Mouse (Mus musculus): ENCODE measurements around the gene Serpina5.
"Not testable (repeated sequence)": the region's sequence is repeated elsewhere in the genome, so short reads cannot be mapped to it uniquely, and the experiment has no call there.

Gene Serpina5

DNA sequence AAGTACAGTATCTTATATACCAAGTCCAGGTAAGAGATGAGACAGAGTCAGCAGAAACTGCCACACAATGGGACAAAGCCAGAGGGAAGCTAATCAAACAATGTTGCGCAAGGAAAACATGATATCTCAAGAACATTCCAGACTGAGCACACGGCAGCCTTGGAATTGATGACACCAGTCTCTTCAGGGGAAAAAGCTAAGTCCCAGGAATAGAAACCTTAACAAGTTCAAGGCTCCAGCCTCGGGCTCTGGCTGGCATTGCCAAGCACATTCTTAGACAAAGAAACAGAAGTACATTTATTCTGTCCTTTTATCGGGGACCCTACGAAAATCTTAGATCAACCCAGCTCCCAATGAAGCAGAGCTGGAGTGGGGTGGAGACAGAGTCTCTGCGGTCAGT, at the start of gene Serpina5:
Gene Serpina5, plus strand, starts transcription at position 346 of the 400 bp plus-strand sequence.
- DNase-seq (ENCODE audit: low read depth in 2 of 2, low spot score in 2 of 2), result no peak

DNA sequence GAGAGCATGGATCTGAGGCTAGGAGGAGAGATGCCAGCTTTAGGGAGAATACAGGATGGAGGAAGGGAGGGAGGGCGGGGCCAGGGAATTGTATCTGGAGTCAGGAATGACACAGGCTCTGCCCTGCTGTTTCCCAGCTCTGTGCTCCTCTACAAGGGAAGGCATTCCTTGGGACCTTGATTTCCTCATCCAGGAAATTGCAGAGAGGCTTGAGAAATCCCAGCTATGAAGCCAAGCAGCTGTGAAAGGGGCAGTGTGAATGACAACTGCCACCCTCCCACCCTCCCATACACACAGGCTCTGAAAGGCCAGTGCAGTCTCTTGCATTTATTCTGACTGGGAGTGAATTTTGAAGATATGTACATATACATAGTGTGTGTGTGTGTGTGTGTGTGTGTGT, 46.9 kb upstream of the Serpina5 start:
- DNase-seq (ENCODE audit: low read depth in 2 of 2, low spot score in 2 of 2), result no peak

DNA sequence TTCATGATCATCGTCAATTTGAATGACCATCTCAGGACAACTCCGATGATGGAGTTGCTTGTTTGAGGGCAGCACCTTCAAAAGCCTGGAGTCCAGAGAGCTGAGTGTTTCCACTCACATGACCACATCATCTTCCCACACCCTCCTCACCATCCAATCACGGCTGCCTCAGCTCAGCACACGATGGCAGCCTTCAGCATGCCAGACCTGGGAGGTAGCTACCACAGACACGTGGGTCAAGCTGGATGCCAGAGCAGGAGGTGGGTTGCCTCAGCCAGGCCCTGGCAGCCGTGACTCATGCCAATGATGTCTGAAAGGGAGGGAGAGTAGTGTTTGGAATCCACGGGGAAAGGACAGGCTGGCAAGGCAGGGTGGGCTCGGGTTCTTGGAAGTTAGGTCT, 45.2 kb upstream of the Serpina5 start:
- no peak for DNase-seq (ENCODE audit: low read depth in 2 of 2, low spot score in 2 of 2)

DNA sequence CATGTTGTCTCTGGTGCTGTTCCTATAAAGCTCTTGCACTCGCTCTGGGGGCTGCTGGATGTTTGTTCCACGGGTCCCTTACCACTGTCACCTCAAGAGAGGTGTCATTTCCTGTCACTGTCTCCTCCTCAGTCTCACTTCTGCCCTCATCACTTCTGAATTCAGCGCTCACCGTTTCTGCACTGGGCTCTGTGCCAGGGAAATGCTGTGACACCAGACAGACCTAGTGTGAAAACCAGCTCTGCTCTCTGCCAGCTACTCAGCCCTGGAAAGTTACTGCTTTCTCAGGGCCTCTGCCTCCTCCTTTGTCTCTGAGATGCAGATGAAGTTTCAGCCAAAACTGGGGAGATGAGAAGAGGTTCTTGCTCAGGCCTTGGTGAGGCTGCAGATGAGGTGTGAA, 43.9 kb upstream of the Serpina5 start:
- DNase-seq (ENCODE audit: low read depth in 2 of 2, low spot score in 2 of 2), result peak in 1 of 2 experiments; percentile 4

DNA sequence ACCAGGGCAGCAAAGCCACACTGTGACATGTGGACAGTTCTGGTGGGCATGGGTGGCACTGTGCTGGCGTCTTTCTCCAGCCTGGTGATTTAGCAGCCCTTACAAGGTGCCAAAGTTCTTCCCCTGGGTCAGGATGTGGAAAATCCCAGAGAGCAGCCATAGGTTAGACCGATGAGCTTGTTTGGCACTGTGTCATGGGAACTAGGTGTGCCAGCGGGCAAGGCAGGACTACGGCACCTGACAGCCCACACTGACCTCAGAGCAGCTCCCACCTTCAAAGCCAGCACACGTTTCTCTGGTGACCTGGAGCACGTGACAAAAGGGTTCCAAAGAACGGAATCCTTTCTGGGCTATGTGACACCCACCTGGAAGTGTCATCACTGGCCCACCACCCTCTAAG, 43.4 kb upstream of the Serpina5 start:
- DNase-seq (ENCODE audit: low read depth in 2 of 2, low spot score in 2 of 2), result no peak

DNA sequence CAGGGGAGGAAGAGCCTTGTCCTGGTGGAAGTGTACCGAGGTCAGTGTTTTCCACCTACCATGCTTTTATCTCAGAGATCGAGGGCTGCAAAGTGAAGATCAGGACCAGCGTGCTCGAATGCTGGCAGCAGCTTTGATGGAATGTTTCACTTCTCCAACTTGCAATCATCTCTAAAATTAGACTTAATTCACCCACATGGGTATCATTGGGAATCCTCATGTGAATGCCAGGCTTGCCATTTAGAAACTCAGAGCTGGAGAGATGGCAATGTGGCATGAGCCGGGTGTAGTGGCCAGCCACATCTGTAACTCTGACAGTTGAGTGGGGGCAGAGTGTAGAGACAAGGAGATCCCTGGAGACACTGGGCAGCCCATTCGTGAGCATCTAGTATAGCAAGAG, 40.8 kb upstream of the Serpina5 start:
- DNase-seq (ENCODE audit: low read depth in 2 of 2, low spot score in 2 of 2), result no peak

DNA sequence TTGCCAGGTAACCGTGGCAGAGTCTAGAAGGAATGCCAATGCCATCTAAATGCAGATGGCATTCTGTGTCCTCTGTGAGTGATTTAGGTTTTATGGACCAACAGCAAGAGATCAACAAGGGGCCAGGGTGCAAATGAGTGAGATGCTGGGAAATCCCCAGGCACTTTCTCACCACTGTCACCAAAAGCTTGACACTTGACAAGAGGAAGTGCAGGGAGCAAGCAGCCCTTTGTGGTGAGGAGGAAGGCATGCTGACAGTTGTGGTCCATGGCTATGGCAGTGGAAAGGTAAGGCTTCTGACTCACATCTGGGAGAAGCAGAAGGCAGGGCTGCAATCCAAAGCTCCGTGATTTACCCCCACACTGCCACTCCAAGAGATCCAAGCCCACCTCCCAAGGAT, 39.1 kb upstream of the Serpina5 start:
- DNase-seq (ENCODE audit: low read depth in 2 of 2, low spot score in 2 of 2), result no peak

DNA sequence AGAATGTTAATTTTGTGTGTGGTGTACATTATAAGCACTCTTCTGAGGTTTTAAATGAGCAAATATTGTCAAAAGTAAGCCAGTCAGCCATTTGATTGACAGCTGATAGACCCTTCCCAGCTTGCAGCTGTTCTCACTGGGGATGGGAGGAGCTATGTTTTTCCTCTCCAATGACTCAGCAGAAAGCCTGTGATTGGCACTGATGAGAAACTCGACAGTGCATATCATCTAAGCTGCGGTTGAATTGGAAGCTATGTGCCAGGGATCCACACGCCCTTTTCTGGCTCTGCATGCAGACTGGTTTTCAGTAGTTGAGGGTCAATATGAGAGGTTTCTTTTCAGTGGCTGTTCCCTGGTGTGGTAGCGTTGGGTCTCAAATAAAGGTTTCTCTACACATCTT, 36.4 kb upstream of the Serpina5 start:
- no peak for DNase-seq (ENCODE audit: low read depth in 2 of 2, low spot score in 2 of 2)

DNA sequence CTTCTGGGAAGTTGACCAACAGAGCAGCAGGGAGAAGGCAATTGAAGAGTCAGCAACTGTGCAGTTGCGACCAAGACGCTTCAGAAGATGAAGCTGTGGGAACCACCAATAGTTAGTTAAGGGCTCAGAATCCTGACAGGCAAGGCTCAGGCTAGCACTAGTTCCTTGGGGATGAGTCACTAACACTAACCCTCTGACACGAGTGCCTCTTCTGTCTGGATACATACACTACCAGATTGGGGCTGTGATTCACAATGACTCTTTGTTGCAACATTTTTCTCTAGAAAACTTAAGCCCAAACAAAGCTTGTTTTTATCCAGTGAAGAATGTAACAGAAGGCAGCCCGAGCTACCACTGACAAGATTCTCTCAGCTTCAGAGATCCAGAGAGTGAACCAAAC, 35.9 kb upstream of the Serpina5 start:
- no peak for DNase-seq (ENCODE audit: low read depth in 2 of 2, low spot score in 2 of 2)

DNA sequence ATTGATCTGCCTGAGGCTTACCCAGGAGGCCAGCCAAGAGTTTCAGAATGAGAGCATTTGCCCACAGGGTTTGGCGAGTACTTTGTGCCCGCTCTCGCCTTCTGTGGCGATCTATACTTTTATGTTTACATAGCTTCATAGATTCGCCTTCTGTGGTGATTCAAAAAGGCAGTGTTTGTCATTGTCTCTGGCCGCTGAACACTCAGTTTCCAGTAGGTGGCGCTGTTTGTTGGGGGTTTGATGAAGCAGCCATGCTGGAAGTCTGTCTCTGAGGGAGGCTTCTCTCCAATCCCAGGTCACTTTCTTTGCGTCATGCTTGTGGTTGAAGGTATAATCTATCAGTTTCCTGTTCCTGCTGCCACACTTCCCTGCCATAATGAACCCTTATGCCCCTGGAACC, 34.7 kb upstream of the Serpina5 start:
- DNase-seq (ENCODE audit: low read depth in 2 of 2, low spot score in 2 of 2), result peak in 1 of 2 experiments; percentile 2

DNA sequence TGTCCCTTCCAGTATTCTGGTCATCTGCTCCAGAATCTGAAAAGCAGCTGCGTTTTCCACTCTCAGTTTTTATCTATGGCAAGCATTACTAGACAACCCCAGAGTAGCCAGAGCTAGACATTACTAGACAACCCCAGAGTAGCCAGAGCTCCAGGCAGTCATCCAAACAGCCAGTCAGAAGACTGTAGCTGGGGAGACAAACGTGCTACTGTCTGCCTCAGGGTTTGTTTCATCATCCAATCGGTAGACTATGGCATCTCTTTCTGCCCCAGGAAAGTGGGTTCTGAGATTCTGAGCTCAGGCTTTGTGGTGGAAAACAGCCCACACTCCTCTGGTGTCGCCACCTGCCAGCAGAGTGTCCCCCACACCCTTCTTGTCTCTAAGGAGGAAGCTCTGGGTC, 33.4 kb upstream of the Serpina5 start:
- no peak for DNase-seq (ENCODE audit: low read depth in 2 of 2, low spot score in 2 of 2)

DNA sequence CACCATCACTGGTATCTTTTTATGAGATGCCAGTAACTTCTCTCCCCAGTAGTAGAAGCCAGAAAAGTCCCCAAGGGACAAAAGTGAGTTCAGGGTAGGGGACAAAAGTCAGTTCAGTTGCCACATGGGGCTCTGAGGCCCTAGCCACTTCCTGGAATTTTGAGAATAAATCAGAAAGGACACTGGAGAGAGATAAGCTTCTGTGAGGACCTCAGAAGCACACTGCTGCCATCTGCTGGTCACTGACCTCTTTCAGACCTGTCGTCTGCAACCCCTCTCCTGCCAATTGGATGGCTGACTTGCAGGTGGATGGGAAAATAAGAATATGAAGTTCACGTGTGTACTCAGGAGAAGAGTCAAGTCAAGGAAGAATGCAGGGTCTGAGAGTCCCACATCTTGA, 31.3 kb upstream of the Serpina5 start:
- DNase-seq (ENCODE audit: low read depth in 2 of 2, low spot score in 2 of 2), result no peak

DNA sequence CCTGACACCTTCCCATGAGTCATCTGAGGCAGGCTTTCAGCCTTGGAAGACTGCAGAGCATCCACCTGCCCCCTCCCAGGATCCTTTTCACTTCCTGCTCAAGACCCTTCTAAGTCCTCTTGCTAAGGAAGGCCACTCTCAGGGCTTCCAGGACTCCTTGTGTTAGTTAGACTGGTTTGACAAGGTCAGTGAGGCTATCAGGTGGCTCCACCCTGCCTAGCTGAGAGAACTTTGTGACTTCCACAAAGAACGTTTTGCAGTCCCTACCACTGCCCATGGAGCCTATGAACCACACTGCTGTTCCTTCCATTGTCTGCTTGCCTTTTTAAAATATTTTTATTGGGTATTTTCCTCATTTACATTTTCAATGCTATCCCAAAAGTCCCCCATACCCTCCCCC, 29.2 kb upstream of the Serpina5 start:
- no peak for DNase-seq (ENCODE audit: low read depth in 2 of 2, low spot score in 2 of 2)

DNA sequence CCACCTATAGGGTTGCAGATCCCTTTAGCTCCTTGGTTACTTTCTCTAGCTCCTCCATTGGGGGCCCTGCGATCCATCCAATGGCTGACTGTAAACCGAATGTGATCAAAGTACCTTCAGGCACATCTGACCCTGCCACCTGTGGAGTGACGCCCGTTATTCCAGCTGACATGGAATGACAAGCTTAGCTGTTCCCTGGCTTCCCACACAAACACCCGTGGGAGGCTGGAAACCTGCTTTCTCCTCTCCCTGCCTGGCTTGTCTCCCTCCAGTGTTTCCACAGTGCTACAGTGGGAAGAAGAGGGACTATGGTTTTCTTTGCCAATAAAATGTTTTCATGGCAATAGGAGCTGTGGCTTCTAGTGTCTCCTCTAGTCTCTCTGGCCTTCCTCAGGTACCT, 28.6 kb upstream of the Serpina5 start:
- no peak for DNase-seq (ENCODE audit: low read depth in 2 of 2, low spot score in 2 of 2)

DNA sequence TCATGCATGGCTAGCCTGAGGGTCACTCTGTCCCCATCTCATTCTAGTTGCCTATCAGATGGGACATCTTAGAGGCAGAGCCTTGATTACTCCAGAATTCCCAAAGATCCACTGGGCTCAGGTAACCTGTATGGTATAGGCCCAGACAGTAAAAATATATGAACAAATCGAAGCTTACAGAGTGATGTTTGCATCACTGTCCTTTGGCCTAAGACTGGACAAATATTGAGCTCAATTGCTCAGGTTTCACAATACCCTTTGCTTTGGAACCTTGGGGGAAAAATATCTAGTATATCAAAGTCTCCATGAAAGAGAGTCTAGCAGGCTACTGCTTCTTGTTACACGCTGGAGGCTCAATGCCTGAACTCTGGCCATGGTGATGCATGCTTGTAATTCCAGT, 10.8 kb upstream of the Serpina5 start:
- DNase-seq (ENCODE audit: low read depth in 2 of 2, low spot score in 2 of 2), result no peak

DNA sequence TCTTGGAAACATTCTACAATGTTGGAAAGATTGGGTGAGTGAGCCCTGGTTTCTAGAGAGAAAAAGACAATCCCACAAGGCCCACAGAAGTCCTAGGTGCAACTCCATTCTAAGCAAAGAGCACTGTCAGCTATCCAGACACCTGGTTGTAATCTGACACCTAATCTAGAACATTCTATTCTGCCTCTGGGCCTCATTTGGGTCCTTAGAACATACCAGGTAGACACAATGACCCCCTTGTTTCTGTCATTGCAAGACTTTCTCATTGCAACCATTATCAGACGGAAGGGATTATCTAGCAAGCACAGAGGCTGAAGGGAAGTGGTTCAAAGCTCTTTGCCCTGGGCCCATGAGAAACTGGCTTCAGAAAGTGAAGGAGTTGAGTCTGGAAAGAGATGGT, 9.6 kb upstream of the Serpina5 start:
- no peak for DNase-seq (ENCODE audit: low read depth in 2 of 2, low spot score in 2 of 2)

DNA sequence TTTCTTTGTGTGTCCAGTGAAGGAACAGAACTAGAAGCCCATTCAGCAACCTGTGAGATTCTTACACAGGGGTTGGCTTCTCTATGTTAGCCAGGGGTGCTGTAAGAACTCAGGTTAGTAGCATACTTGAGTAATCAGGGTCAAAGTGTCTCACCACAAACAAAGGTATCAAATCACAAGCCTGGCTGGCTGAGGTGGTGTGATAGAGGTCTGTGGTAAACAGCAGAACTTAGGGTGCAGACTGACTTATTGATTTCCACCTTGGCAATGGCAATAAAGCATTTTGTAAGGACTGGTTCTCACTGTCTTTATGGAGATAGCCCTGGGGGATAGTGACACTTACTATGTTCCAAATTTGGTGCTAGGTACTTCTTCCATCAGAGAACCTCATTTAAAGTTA, 4.9 kb downstream of the Serpina5 start:
- no peak for DNase-seq (ENCODE audit: low read depth in 2 of 2, low spot score in 2 of 2)

DNA sequence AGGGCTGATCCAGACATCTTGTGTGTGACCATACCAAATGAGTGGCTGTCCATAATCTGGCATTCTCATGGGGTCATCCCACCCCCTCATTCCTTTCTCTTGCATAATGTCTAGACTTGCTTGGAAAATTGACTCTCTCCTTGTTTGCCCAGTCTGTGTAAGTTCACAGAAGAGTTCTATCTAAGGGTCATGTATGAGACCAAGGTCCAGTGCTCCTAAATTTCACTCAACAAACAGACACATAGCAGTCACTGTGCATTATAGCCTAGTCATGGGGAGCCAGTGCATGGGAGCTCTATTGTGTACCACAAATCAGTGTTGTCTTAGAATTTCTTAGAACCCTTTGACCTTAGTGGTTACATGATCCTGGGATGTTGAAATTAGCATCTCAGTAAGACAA, 6.0 kb downstream of the Serpina5 start:
- no peak for DNase-seq (ENCODE audit: low read depth in 2 of 2, low spot score in 2 of 2)

DNA sequence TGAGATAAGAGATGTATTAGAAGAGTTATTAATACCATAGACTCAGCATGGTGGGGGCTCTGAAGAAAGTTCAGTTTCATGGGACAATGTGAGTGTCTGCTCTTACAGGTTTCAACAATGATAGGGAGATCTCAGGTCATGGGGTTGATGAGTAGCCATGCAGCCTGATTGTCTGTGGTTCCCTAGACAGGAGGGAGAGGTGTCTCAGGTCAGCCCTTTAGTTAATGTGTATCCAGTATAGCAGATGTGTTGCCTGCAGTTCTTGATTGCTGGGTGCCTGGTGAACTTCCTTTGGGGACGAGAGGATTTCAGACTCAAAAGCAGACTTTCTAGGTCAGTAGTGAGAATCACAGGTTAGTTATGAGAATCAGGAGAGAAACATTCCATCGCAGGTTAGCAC, 7.6 kb downstream of the Serpina5 start:
- DNase-seq (ENCODE audit: low read depth in 2 of 2, low spot score in 2 of 2), result no peak

DNA sequence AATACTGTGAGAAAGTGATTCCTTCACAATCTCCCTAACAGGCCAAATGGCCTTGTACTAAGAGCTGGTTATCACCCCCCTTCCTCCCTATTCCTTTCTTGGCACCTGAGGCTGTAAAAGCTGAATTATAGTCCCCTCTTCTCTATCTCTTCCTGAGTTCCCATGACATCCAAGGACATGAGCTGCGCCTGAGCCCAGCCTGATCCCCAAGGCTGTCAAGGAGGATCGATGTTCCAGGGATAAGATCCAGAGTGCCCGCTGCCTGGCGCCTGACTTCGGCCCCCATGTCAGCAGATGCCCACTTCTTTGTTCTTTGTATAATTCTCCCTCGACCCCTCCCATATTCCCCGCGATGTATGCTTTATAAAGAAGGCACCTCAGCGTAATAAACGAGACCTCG, 11.4 kb downstream of the Serpina5 start, which contains the start of gene Serpina3a:
Gene Serpina3a, plus strand, starts transcription at position 392 of the 400 bp plus-strand sequence.
- DNase-seq (ENCODE audit: low read depth in 2 of 2, low spot score in 2 of 2), result not testable (repeated sequence)

DNA sequence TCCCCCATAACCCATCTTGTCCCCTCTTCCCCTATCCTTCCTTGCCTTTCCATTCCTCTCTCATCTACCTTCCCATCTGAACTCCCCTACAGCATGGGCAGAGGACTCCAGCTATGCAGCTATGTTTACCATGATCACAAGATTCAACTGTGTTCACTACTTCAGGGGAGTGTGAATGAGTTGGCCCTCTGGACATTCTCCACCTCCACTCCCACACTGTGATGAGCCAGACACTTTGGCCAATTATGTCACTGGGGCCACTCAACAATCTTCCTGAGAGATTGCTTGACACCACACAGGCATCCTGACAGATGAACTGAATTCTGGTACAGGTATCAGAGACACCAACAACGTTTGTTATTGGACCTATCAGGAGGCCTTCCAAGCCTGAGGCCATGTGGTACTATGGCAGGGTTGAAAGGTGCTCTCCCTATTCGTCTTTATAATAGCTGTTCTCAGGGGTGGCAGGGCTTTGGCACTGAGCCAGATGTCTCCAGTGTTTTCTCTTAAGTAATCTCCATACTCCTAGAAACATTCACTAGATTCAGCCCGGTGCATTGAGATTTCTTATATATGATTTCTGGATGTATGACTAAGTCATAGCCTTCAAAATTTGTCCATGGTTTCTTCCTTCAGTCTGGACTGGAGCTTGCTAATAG, 14.1 kb downstream of the Serpina5 start:
- DNase-seq (ENCODE audit: low read depth in 2 of 2, low spot score in 2 of 2), result no peak

DNA sequence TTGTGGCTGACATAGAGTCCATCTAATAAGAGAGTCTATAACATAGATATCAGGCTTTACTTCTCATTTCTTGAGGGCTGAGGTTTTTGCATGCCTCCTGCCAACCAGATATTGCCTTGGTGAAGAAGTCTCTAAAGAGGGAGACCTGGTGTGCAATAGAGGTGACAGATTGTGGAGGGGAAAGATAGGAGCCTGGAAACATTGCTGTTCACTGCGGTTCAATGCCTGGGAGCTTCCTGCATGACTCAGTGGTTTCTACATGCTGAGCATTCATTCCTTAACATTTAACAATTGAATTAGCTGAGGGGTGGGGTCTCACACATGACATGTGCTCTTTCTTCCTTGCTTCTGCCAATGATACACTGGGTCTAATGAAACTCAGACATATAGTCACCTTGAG, 22.2 kb downstream of the Serpina5 start:
- DNase-seq (ENCODE audit: low read depth in 2 of 2, low spot score in 2 of 2), result no peak

DNA sequence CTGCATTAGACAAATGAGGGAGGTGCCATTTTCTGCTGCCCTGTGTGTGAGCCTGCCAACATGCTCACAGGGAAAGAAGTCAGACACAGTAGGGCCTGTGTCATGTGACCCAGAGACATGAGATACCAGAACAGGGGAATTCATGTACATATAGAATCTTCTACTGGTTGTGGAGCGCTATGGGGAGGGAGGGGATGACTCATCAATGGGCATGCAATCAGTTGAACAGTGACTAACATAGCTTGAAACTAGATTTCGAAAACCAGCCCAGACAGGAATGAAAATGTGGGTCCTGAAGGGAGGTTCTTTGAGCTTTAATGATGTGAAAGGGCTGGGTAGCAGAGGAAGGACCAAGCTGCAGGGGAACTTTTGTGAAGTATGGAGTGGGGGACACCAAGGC, 23.1 kb downstream of the Serpina5 start:
- DNase-seq (ENCODE audit: low read depth in 2 of 2, low spot score in 2 of 2), result no peak

Data from CD8-positive naive resting alpha-beta T cell, adult 2 months (primary cell).